Mouse (Mus musculus): ENCODE results near the gene Pah.

- no peak for TF ChIP-seq EP300 (IDR thresholded peaks at IDR 0.05; ENCODE audit: low read depth)
- TF ChIP-seq CTCF (IDR thresholded peaks at IDR 0.05; ENCODE audit: low read depth), result no peak
These were observed 28.0 kb upstream of the Pah start, which contains the start of gene Ascl1 for GRCm38 (mm10) chr10:87493576-87493975.

Measured in heart, postnatal 0 days (tissue).